Mouse (Mus musculus) kidney, adult 18-20 months (tissue): ENCODE measurements around the gene Atp8b5.

ENCODE experiments used
- DNase-seq: peaks from one replicate; pipeline ENCODE4 v3.0.0; 2021

Gene Atp8b5

GRCm38 (mm10) chr4:43417269-43418062, 150.5 kb downstream of the Atp8b5 start:
- DNase-seq: no peak

DNA sequence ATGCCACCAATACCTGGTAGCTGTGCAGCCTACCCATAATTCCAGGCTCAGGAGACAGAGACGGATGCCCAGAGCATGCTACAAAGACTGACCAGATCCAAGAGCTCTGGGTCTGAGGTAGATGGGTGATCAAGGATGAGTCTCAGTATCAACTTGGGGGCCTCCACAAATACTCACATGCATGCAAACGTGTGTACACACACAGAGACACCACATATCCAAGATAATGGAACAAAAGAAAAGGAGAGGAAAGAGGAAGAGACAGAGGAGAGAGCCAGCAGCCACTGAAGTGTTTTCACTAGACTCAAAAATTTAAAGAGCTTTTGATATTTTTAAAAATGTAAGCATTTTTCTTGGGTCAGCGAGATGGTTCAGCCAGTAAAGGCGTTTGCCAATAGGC, 151.5 kb downstream of the Atp8b5 start:
- DNase-seq: no peak

DNA sequence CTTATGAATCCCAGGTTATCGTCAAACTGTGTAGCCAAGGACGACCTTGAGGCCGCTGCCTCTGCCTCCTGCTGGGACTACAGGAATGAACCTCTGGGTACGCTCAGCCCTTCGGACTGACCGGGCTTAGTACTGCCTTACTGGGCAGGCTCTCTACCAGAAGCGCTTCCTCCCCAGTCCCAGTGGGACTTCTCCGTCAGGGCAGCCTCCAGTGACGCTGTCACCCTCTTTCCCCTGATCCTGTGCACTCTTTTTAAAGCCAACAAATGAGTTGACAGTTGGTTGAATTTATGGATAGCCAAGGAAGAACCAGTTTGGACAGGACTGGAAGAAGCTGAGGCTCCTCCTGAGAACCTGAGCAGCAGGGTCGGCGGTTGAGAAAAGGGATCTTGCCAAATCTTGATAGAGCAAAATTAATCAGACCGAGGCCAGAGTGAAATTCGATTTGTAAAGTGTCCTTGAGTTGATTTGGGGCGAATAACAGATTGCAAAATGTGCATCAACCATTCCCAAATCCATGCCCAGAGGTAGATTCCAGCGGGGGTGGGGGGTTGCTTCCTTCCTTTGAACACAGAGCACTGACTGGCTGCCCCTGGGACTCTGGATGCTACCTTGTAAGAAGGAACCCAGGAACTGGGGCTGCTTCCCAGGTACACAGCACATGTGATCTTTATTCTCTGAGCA, 152.2 kb downstream of the Atp8b5 start:
- DNase-seq: peak; percentile 64

DNA sequence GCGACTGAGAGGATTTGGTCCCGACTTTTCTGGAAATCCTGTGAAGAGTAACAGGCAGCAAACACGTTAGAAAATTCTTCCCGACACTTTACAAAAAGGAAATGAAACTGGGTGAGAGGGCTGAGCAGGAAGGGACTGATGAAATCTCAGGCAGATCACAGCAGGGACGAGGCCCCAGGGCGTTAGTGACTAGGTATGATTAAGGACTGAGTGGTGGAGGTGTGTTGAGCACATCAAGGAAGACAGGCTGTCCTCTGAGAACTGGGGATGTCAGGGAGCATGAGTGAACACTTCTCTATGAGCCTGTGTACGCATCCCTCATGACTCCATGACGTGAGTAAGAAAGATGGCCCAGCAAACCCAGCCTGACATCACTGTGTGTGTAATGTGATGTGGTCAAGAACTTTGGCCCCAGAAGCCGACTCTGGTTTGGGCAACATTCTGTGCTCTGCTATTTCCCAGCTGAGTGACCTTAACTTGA, 152.9 kb downstream of the Atp8b5 start:
- DNase-seq: no peak

GRCm38 (mm10) chr4:43420305-43420704, 153.3 kb downstream of the Atp8b5 start:
- DNase-seq: peak; percentile 87

GRCm38 (mm10) chr4:43421632-43422240, 154.8 kb downstream of the Atp8b5 start:
- no peak for DNase-seq
